Mouse (Mus musculus) forebrain, embryonic 11.5 days (tissue): ENCODE results near the gene Rnf187. TPM values are rescaled to one million over a fixed set of nuclear protein-coding genes. Genes with fewer than 3 reads are reported as not detected.

Experiments
- ATAC-seq: fragments of 200-750 bp; cut with Nextera tagmentation; replicated peaks from 2 replicates; pipeline ENCODE4 v1.8.0; 2017; ENCODE audit warnings: moderate TSS enrichment; ENCODE audit not compliant: low FRiP score
- DNase-seq: peaks from one replicate; pipeline ENCODE4 v3.0.0-alpha.2; 2017; ENCODE audit warnings: low spot score
- H3K27ac ChIP-seq: fragments of 300-500 bp; sonication (generic); 2 replicates; pipeline ENCODE4 v1.5.1; 2014; ENCODE audit warnings: low read depth, low read length
- H3K27me3 ChIP-seq: fragments of 300-500 bp; sonication (generic); 2 replicates; pipeline ENCODE4 v1.6.1; 2014; ENCODE audit warnings: mild to moderate bottlenecking, low read length, mixed read lengths; ENCODE audit not compliant: control insufficient read depth, insufficient read depth
- H3K36me3 ChIP-seq: fragments of 300-500 bp; sonication (generic); 2 replicates; pipeline ENCODE4 v1.6.1; 2014; ENCODE audit warnings: mild to moderate bottlenecking, low read length, moderate library complexity, mixed read lengths; ENCODE audit not compliant: control insufficient read depth, insufficient read depth
- H3K4me1 ChIP-seq: fragments of 300-500 bp; sonication (generic); replicated peaks from 2 replicates; pipeline ENCODE4 v1.6.1; 2014; ENCODE audit warnings: low read length, mixed read lengths; ENCODE audit not compliant: control insufficient read depth, insufficient read depth
- H3K4me2 ChIP-seq: fragments of 300-500 bp; sonication (generic); 2 replicates; pipeline ENCODE4 v1.6.1; 2014; ENCODE audit warnings: low read depth, mild to moderate bottlenecking, low read length, moderate library complexity, mixed read lengths; ENCODE audit not compliant: severe bottlenecking
- H3K4me3 ChIP-seq: fragments of 300-500 bp; sonication (generic); 2 replicates; pipeline ENCODE4 v1.5.1; 2014; ENCODE audit warnings: low read depth, low read length
- H3K9ac ChIP-seq: fragments of 300-500 bp; sonication (generic); 2 replicates; pipeline ENCODE4 v1.6.1; 2014; ENCODE audit warnings: low read length
- H3K9me3 ChIP-seq: fragments of 300-500 bp; sonication (generic); 2 replicates; pipeline ENCODE4 v1.6.1; 2016; ENCODE audit warnings: low read length, mixed read lengths; ENCODE audit not compliant: control insufficient read depth
- WGBS: fragments of 180-500 bp; shearing (Covaris S2); extraction: QIAGEN DNeasy Blood & Tissue Kit; methylation state at CpG from one replicate; pipeline ENCODE4 v1.1.7; 2014; 5-methylcytosine and 5-hydroxymethylcytosine counted together
- polyA plus RNA-seq: library from polyadenylated mRNA; unstranded; fragments of >200 nt; fragmentation: Nextera tagmentation; extraction: Ambion mirVana; gene quantifications from 2 replicates; pipeline ENCODE4 v1.2.1, GENCODE M21; 2014

Rnf187 gene
- polyA plus RNA-seq, 1 experiment from 2014 or later = 386 TPM

- WGBS = 68% methylated on average over 50 of the region's 50 CpGs
- H3K27ac ChIP-seq = no peak overlapping the region
- DNase-seq = no peak
- no peak overlapping the region for H3K9ac ChIP-seq
- no peaks in the 10 kb centered on the region for H3K9me3 ChIP-seq
- peaks cover 4% of the 10 kb centered on the region; the same call in 1 of the 2 replicates for H3K27me3 ChIP-seq
- H3K4me2 ChIP-seq = no peak overlapping the region
- peaks cover 10% of the 10 kb centered on the region; the same call in 1 of the 2 replicates for H3K4me1 ChIP-seq
- ATAC-seq = no peak
- H3K36me3 ChIP-seq = no peaks in the 10 kb centered on the region; the same call in 1 of the 2 replicates
- H3K4me3 ChIP-seq = no peak overlapping the region
Observed at GRCm38 (mm10) chr11:58961364-58962177, 22.9 kb upstream of the Rnf187 start.

GRCm38 (mm10) chr11:58959921-58960465 lies 21.3 kb upstream of the Rnf187 start:
- H3K36me3 ChIP-seq = no peaks in the 10 kb centered on the region; the same call in 1 of the 2 replicates
- peak; percentile 85 for DNase-seq
- WGBS = 7% methylated on average over 40 of the region's 40 CpGs
- peak overlapping the region; percentile 44 for H3K4me3 ChIP-seq
- peak overlapping the region; percentile 57 for H3K9ac ChIP-seq
- H3K9me3 ChIP-seq = no peaks in the 10 kb centered on the region
- ATAC-seq = peak; percentile 83
- H3K27ac ChIP-seq = no peak overlapping the region
- H3K4me1 ChIP-seq = peaks cover 10% of the 10 kb centered on the region; the same call in 1 of the 2 replicates
- peak overlapping the region; percentile 80 for H3K4me2 ChIP-seq
- peaks cover 4% of the 10 kb centered on the region; the same call in 1 of the 2 replicates for H3K27me3 ChIP-seq

GRCm38 (mm10) chr11:58959186-58959825 lies 20.6 kb upstream of the Rnf187 start:
- Histone ChIP-seq H3K36me3 (no peaks in the 10 kb centered on the region; the same call in 1 of the 2 replicates), H3K4me1 (peaks cover 10% of the 10 kb centered on the region; the same call in 1 of the 2 replicates), H3K27ac (no peak overlapping the region), H3K27me3 (peaks cover 4% of the 10 kb centered on the region; the same call in 1 of the 2 replicates), H3K9ac (peak overlapping the region; percentile 57; the same call in 1 of the 2 replicates), H3K9me3 (no peaks in the 10 kb centered on the region), H3K4me2 (peak overlapping the region; percentile 80), H3K4me3 (peak overlapping the region; percentile 44)
- DNase-seq (no peak), ATAC-seq (no peak)
- WGBS = 41% methylated on average over 15 of the region's 15 CpGs

- no peak for ATAC-seq
- Histone ChIP-seq H3K4me3 (no peak overlapping the region), H3K27ac (no peak overlapping the region), H3K9ac (no peak overlapping the region), H3K4me1 (peaks cover 10% of the 10 kb centered on the region; the same call in 1 of the 2 replicates), H3K27me3 (peaks cover 4% of the 10 kb centered on the region; the same call in 1 of the 2 replicates), H3K36me3 (no peaks in the 10 kb centered on the region; the same call in 1 of the 2 replicates), H3K9me3 (no peaks in the 10 kb centered on the region), H3K4me2 (no peak overlapping the region)
- DNase-seq = no peak
- 85% methylated on average over 6 of the region's 6 CpGs for WGBS
Observed at GRCm38 (mm10) chr11:58958536-58958935, 19.8 kb upstream of the Rnf187 start.

- DNase-seq (peak; percentile 48), ATAC-seq (no peak)
- peak overlapping the region; percentile 82 for H3K4me3 ChIP-seq
- no peaks in the 10 kb centered on the region; the same call in 1 of the 2 replicates for H3K36me3 ChIP-seq
- peaks cover 4% of the 10 kb centered on the region; the same call in 1 of the 2 replicates for H3K27me3 ChIP-seq
- WGBS = 83% methylated on average over 5 of the region's 5 CpGs
- no peak overlapping the region for H3K27ac ChIP-seq
- H3K9ac ChIP-seq = no peak overlapping the region
- peaks cover 10% of the 10 kb centered on the region; the same call in 1 of the 2 replicates for H3K4me1 ChIP-seq
- peak overlapping the region; percentile 94 for H3K4me2 ChIP-seq
- no peaks in the 10 kb centered on the region for H3K9me3 ChIP-seq
Observed at GRCm38 (mm10) chr11:58957226-58957914, 18.7 kb upstream of the Rnf187 start.

GRCm38 (mm10) chr11:58955868-58956257 lies 17.1 kb upstream of the Rnf187 start:
- Histone ChIP-seq H3K27ac (no peak overlapping the region; the same call in 1 of the 2 replicates), H3K36me3 (no peaks in the 10 kb centered on the region; the same call in 1 of the 2 replicates), H3K27me3 (no peaks in the 10 kb centered on the region), H3K4me3 (peak overlapping the region; percentile 82), H3K4me1 (peaks cover 10% of the 10 kb centered on the region; the same call in 1 of the 2 replicates), H3K4me2 (peak overlapping the region; percentile 94), H3K9ac (peak overlapping the region; percentile 97), H3K9me3 (no peaks in the 10 kb centered on the region)
- 28% methylated on average over 8 of the region's 8 CpGs for WGBS
- DNase-seq (no peak), ATAC-seq (no peak)

GRCm38 (mm10) chr11:58955143-58955867 lies 16.6 kb upstream of the Rnf187 start:
- H3K4me3 ChIP-seq = peak overlapping the region; percentile 82
- WGBS = under 1% methylated on average over 20 of the region's 20 CpGs
- peak; percentile 64 for DNase-seq
- H3K36me3 ChIP-seq = no peaks in the 10 kb centered on the region; the same call in 1 of the 2 replicates
- peak overlapping the region; percentile 94 for H3K4me2 ChIP-seq
- no peak; the same call in 1 of the 2 replicates for ATAC-seq
- peak overlapping the region; percentile 97 for H3K27ac ChIP-seq
- no peaks in the 10 kb centered on the region for H3K27me3 ChIP-seq
- H3K4me1 ChIP-seq = peaks cover 11% of the 10 kb centered on the region; the same call in 1 of the 2 replicates
- no peaks in the 10 kb centered on the region for H3K9me3 ChIP-seq
- peak overlapping the region; percentile 97 for H3K9ac ChIP-seq
